Mouse (Mus musculus) spleen, adult 2 months (tissue): ENCODE results near the gene Vta1.

Experiments used
- CTCF ChIP-seq: fragments of 200-500 bp; IDR thresholded peaks from 2 replicates; pipeline ENCODE4 v1.5.1; 2011; ENCODE audit warnings: mild to moderate bottlenecking, inconsistent platforms; ENCODE audit not compliant: insufficient read depth, insufficient read length, insufficient replicate concordance; ENCODE audit errors: extremely low read depth
- POLR2A ChIP-seq: fragments of 200-500 bp; IDR thresholded peaks from 2 replicates; pipeline ENCODE4 v1.6.1; 2011; ENCODE audit warnings: low read depth, low read length, inconsistent platforms

GRCm38 (mm10) chr10:14625706-14626105, 79.7 kb downstream of the Vta1 start:
- TF ChIP-seq CTCF (no peak), POLR2A (no peak)
